Mouse (Mus musculus) forebrain, embryonic 11.5 days (tissue): ENCODE measurements around the gene Arid4b. TPM values are rescaled to one million over a fixed set of nuclear protein-coding genes. Genes with fewer than 3 reads are reported as not detected.
"Not testable (repeated sequence)": the region's sequence is repeated elsewhere in the genome, so short reads cannot be mapped to it uniquely, and the experiment has no call there.

Experiments
- ATAC-seq: fragments of 200-750 bp; cut with Nextera tagmentation; replicated peaks from 2 replicates; pipeline ENCODE4 v1.8.0; 2017; ENCODE audit warnings: moderate TSS enrichment; ENCODE audit not compliant: low FRiP score
- DNase-seq: peaks from one replicate; pipeline ENCODE4 v3.0.0-alpha.2; 2017; ENCODE audit warnings: low spot score
- H3K27ac ChIP-seq: fragments of 300-500 bp; sonication (generic); 2 replicates; pipeline ENCODE4 v1.5.1; 2014; ENCODE audit warnings: low read depth, low read length
- H3K27me3 ChIP-seq: fragments of 300-500 bp; sonication (generic); 2 replicates; pipeline ENCODE4 v1.6.1; 2014; ENCODE audit warnings: mild to moderate bottlenecking, low read length, mixed read lengths; ENCODE audit not compliant: control insufficient read depth, insufficient read depth
- H3K36me3 ChIP-seq: fragments of 300-500 bp; sonication (generic); 2 replicates; pipeline ENCODE4 v1.6.1; 2014; ENCODE audit warnings: mild to moderate bottlenecking, low read length, moderate library complexity, mixed read lengths; ENCODE audit not compliant: control insufficient read depth, insufficient read depth
- H3K4me1 ChIP-seq: fragments of 300-500 bp; sonication (generic); replicated peaks from 2 replicates; pipeline ENCODE4 v1.6.1; 2014; ENCODE audit warnings: low read length, mixed read lengths; ENCODE audit not compliant: control insufficient read depth, insufficient read depth
- H3K4me2 ChIP-seq: fragments of 300-500 bp; sonication (generic); 2 replicates; pipeline ENCODE4 v1.6.1; 2014; ENCODE audit warnings: low read depth, mild to moderate bottlenecking, low read length, moderate library complexity, mixed read lengths; ENCODE audit not compliant: severe bottlenecking
- H3K4me3 ChIP-seq: fragments of 300-500 bp; sonication (generic); 2 replicates; pipeline ENCODE4 v1.5.1; 2014; ENCODE audit warnings: low read depth, low read length
- H3K9ac ChIP-seq: fragments of 300-500 bp; sonication (generic); 2 replicates; pipeline ENCODE4 v1.6.1; 2014; ENCODE audit warnings: low read length
- H3K9me3 ChIP-seq: fragments of 300-500 bp; sonication (generic); 2 replicates; pipeline ENCODE4 v1.6.1; 2016; ENCODE audit warnings: low read length, mixed read lengths; ENCODE audit not compliant: control insufficient read depth
- WGBS: fragments of 180-500 bp; shearing (Covaris S2); extraction: QIAGEN DNeasy Blood & Tissue Kit; methylation state at CpG from one replicate; pipeline ENCODE4 v1.1.7; 2014; 5-methylcytosine and 5-hydroxymethylcytosine counted together
- polyA plus RNA-seq: library from polyadenylated mRNA; unstranded; fragments of >200 nt; fragmentation: Nextera tagmentation; extraction: Ambion mirVana; gene quantifications from 2 replicates; pipeline ENCODE4 v1.2.1, GENCODE M21; 2014

Gene Arid4b
- polyA plus RNA-seq, 1 experiment from 2014 or later, result 97.3 TPM

DNA sequence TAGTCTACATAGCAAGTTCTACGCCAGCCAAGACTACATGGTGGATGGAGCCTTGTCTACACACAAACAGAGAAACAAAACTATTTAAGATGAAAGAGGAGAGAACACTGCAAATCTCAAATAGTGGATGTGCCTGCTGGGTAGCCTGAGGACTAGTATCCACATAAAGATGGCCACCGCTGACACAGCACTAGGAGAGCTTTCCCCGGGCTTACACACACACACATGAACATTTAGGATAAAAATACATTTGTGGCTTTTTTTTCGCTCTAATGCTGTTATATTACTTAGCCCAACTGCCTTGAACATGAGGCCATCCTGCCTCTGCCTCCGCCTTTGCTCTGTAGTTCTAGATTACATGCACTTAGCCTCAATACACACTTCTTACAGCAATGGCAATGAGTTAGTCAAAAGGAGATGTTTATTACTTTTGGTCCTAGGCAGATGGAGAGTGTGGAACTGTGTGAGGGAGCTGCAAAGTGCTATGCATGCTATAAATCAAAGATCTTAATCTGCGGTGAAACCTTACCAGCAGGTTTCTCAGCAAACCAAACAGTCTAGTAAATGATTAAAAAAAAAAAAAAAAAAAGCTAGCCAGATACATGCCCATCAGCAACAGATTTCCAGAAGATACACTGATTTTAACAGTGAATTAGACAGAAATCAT is 36.7 kb upstream of the Arid4b start:
- H3K36me3 ChIP-seq, result peaks cover 6% of the 10 kb centered on the region; the same call in 1 of the 2 replicates
- no peak for DNase-seq
- no peak overlapping the region for H3K9ac ChIP-seq
- 97% methylated on average over 6 of the region's 6 CpGs for WGBS
- H3K4me1 ChIP-seq, result no peaks in the 10 kb centered on the region
- no peak for ATAC-seq
- H3K27me3 ChIP-seq, result no peaks in the 10 kb centered on the region
- H3K27ac ChIP-seq, result no peak overlapping the region
- no peak overlapping the region for H3K4me2 ChIP-seq
- no peak overlapping the region for H3K4me3 ChIP-seq
- no peaks in the 10 kb centered on the region for H3K9me3 ChIP-seq

DNA sequence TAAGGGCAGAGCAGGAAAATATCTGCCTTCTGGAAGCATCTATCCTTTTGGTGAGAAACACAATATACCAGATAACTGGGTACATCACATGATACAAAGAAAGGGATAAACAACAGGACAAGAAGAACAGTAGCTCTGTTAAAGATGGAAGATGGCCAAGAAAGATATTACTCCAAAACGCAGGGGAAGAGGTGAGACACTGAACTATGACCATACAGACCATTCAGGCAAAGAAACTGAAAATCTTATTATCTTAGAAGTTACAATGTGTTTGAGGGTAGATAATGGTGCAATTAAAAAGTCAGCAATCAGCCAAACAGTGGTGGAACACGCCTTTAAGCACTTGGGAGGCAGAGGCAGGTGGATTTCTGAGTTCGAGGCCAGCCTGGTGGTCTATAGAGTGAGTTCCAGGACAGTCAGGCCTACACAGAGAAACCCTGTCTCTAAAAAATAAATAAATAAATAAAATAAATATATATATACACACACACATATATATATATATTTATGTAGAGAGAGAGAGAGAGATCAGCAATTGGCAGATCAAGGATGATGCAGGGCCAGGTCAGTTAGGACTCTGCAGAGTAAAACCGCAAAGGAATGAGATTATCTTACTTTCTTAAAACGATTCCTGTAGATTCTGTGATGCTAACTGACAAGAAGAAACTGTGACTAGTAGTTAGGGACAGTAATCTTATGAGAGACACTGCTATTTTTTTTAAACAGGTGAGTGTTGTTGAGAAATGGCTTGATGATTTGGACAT is 29.5 kb upstream of the Arid4b start:
- ATAC-seq (no peak), DNase-seq (no peak)
- Histone ChIP-seq H3K4me3 (no peak overlapping the region), H3K4me1 (no peaks in the 10 kb centered on the region), H3K4me2 (no peak overlapping the region), H3K9ac (no peak overlapping the region), H3K27me3 (no peaks in the 10 kb centered on the region), H3K27ac (no peak overlapping the region), H3K9me3 (no peaks in the 10 kb centered on the region), H3K36me3 (no peaks in the 10 kb centered on the region)
- 92% methylated on average over 5 of the region's 5 CpGs for WGBS

DNA sequence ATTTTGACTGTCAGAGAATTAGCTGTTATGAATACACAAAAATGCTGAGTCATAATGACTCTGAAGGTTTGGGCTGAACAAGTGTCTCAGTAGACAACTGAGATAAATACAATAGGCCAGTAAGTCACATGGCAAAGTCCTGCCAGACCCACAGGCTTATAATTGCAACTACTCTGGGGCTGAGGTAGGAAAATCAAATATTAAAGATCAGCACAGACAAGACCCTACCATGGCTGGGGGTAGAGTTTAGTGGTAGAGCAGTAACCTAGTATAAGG is 29.0 kb upstream of the Arid4b start:
- H3K4me2 ChIP-seq, result no peak overlapping the region
- H3K27ac ChIP-seq, result no peak overlapping the region
- H3K36me3 ChIP-seq, result no peaks in the 10 kb centered on the region
- no peak for DNase-seq
- H3K27me3 ChIP-seq, result no peaks in the 10 kb centered on the region
- ATAC-seq, result no peak
- H3K9me3 ChIP-seq, result no peaks in the 10 kb centered on the region
- no peak overlapping the region for H3K9ac ChIP-seq
- H3K4me3 ChIP-seq, result no peak overlapping the region
- H3K4me1 ChIP-seq, result no peaks in the 10 kb centered on the region

DNA sequence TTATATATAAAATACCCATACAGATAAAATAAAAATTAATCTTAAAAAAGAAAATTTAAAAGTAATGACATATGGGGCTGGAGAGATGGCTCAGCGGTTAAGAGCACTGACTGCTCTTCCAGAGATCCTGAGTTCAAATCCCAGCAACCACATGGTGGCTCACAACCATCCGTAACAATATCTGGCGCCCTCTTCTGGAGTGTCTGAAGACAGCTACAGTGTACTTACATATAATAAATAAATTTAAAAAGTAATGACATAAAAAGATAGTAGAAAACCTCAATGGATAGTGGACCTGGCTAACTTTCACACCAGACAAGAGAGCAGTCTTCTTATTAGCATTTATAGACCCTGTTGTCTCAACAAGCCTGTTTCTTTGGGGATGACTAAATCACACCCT is 27.7 kb upstream of the Arid4b start:
- not testable (repeated sequence) for H3K27ac ChIP-seq, DNase-seq, H3K9ac ChIP-seq, H3K9me3 ChIP-seq, H3K27me3 ChIP-seq, ATAC-seq, H3K4me1 ChIP-seq, H3K4me3 ChIP-seq, H3K4me2 ChIP-seq, H3K36me3 ChIP-seq
- 94% methylated on average over 3 of the region's 3 CpGs for WGBS

DNA sequence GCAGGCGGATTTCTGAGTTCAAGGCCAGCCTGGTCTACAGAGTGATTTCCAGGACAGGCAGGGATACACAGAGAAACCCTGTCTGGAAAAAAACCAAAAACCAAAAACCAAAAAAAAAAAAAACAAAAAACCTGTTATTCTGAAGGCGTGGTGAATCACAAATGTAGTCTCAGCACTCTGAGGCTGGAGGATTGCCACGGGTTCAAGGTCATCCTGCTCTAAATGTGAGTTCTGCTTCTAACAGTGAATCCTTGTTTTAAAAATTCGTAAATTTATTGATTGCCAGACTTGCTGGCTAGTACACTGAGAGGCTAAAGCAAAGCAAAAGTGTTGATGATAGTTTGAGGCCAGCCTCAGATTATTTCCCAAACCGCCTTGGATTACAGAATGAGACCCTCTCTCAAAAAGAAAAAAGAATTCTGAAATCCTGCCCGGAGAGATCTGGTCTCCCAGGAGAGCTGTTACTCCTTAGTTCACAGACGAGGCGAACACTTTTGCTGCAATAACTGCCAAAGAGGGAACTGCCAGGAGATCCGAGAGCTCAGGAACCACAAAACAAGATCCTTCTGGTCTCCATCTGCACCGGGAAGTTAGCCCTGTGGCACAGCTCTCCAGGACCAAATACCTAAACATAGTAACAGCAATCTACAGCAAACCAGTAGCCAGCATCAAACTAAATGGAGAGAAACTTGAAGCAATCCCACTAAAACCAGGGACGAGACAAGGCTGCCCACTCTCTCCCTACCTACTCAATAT is 27.0 kb upstream of the Arid4b start:
- DNase-seq, result no peak
- Histone ChIP-seq H3K27me3 (no peaks in the 10 kb centered on the region), H3K9ac (no peak overlapping the region), H3K4me1 (no peaks in the 10 kb centered on the region), H3K4me2 (no peak overlapping the region), H3K4me3 (no peak overlapping the region), H3K9me3 (no peaks in the 10 kb centered on the region), H3K27ac (no peak overlapping the region), H3K36me3 (no peaks in the 10 kb centered on the region)
- 97% methylated on average over 11 of the region's 11 CpGs for WGBS
- ATAC-seq, result no peak

DNA sequence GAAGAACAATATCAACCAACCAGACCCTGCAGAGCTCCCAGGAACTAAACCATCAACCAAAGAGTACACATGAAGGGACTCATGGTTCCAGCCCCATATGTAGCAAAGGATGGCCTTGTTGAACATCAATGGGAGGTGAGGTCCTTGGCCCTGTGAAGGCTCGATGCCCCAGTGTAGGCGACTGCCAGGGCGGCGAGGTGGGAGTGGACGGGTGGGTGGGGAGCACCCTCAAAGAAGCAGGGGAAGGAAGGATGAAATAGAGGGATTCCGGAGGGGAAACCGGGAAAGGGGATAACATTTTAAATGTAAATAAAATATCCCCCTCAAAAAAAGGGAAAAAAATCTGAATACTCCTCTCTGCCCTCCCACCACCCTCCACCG is 24.1 kb upstream of the Arid4b start:
- WGBS, result 1% methylated on average over 8 of the region's 8 CpGs

DNA sequence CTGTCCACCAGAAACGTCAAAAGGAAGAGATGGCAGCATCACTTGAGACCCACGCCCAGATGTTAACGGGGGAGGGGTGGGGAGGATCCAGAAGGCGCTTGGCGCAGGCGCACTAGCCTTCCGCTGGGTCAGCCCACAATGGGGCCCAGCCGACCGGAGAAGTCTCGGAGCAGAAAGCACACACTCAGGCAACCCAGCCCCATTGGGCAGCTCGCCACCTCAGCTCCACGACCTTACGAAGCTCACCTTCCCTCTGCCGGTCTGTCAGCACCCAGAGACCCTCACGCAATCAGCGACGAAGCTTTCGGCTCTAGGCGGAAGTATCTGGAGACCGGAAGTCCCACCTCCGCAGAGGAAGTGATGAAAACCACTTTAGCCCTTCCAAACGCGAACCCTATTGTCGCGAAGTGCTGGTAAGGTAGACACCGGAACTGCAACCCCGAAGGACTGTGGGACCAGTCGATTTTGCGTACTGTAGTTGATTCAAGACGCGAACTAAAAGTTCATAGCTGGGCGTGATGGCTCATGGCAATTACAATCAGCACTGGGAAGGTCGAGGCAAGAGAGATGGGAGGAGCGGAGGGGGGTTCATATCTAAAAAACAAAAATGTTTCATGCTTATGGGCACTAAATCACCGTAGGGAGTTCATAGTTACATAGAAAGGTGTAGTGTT is 23.6 kb upstream of the Arid4b start, which contains the start of gene Tbce:
Gene Tbce, minus strand, starts transcription at position 347 of the 674 bp plus-strand sequence.
- H3K9ac ChIP-seq, result peak within 1 kb of the TSS; percentile 91
- peak within 1 kb of the TSS; percentile 65 for H3K4me3 ChIP-seq
- H3K27me3 ChIP-seq, result no peaks in the 10 kb centered on the region
- H3K27ac ChIP-seq, result peak within 1 kb of the TSS; percentile 93
- no peaks in the 10 kb centered on the region for H3K36me3 ChIP-seq
- ATAC-seq, result peak; percentile 96
- DNase-seq, result peak; percentile 92
- peak within 1 kb of the TSS; percentile 85 for H3K4me2 ChIP-seq
- H3K4me1 ChIP-seq, result no peaks in the 10 kb centered on the region
- under 1% methylated on average over 35 of the region's 35 CpGs for WGBS
- H3K9me3 ChIP-seq, result no peaks in the 10 kb centered on the region

More for the DNA sequence above, 24.1 kb upstream of the Arid4b start:
- Histone ChIP-seq H3K9me3 (no peaks in the 10 kb centered on the region), H3K4me2 (peak overlapping the region; percentile 85), H3K36me3 (no peaks in the 10 kb centered on the region), H3K9ac (peak overlapping the region; percentile 91), H3K27me3 (no peaks in the 10 kb centered on the region), H3K27ac (peak overlapping the region; percentile 93; the same call in 1 of the 2 replicates), H3K4me1 (no peaks in the 10 kb centered on the region), H3K4me3 (peak overlapping the region; percentile 65)
- DNase-seq (no peak), ATAC-seq (peak; percentile 51)

DNA sequence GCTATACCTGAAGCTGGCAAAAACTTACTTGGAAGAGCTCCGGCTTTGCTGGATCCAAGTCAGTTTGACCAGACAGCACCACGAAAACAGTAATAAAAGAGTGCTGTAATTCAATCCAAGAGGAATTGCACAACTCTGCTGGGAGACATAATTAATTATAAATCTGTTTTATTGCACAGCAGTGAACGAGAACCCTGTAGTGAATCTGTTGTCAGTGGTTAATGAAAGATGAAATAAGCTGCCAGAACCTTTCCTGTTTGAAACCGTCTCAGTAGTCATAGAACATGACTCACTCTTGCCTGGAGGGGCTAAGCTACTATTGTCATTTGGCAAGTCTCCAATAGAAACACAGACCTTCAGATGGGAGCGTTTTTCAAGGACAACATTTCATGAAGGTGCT is 22.8 kb upstream of the Arid4b start:
- WGBS, result 66% methylated on average over 5 of the region's 5 CpGs
- Histone ChIP-seq H3K4me2 (peak overlapping the region; percentile 85), H3K9ac (peak overlapping the region; percentile 91; the same call in 1 of the 2 replicates), H3K9me3 (no peaks in the 10 kb centered on the region), H3K4me1 (no peaks in the 10 kb centered on the region), H3K27ac (no peak overlapping the region), H3K4me3 (peak overlapping the region; percentile 65), H3K36me3 (no peaks in the 10 kb centered on the region), H3K27me3 (no peaks in the 10 kb centered on the region)
- DNase-seq, result no peak
- ATAC-seq, result no peak
